Comparison of ENCODE assay signal across 8 mouse cellular contexts in the genomic region with DNA sequence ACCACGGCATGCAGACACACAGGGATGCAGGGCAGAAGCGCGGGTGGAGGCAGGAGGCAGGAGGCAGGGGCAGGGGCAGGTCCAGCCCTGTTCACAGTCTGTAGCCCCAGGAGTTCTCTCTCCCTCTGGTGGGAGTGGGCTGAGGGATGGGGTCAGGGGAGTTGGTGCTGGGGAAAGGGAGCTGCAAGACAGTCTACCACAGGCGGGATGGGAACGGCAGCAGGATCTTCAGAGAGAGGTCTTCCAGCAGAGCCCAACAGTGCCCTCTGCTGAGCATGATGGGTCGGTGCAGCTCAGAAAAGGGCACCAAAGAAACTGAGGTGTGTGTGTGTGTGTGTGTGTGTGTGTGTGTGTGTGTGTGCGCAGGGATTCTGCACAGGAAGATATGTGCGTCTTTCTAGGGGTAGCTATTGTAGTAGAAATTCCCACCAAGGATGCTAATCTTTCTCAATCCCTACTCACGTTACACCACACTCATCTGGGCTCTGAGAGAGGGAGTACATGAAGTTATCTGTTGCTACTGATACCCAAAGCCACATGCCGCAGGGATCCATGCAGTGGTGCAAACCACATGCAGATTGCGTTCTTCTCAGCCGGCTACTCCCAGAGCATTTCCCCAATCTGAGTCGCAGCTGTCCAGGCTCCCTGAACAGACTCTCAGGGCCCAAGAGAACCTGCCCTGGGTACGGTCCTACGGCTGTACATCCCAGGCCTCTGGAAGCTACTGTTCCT.
DNase-seq lines count a peak whose midpoint lies in the region; ATAC-seq and TF ChIP-seq lines count a peak whose summit lies in the region.

No protein-coding gene starts in this region.

- H3K27ac ChIP-seq in ES-E14 (ENCODE audit: insufficient read depth, low read depth, low read length, poor library complexity, severe bottlenecking) = no peak overlapping the region
- no peak overlapping the region for H3K27ac ChIP-seq in forebrain, embryonic 12.5 days

- no peaks in the 10 kb centered on the region for H3K9me3 ChIP-seq in ES-E14 (ENCODE audit: control insufficient read depth, insufficient read depth, low read depth, low read length)
- H3K9me3 ChIP-seq in forebrain, embryonic 12.5 days = no peaks in the 10 kb centered on the region

- peak; percentile 68 for DNase-seq in ES-E14 (ENCODE audit: low read depth, low spot score)
- DNase-seq in brain, adult 2 months (ENCODE audit: low read depth, low spot score) = peak; percentile 93
- DNase-seq in heart, postnatal 25 days (ENCODE audit: low spot score) = peak; percentile 52
- DNase-seq in layer of hippocampus, adult 8-10 months (ENCODE audit: low spot score in 2 of 2) = peak; percentile 65 to 81
- DNase-seq in lung, postnatal 14 days = peak; percentile 78
- DNase-seq in retina, postnatal 1 day = peak; percentile 85
- peak; percentile 69 to 80 for DNase-seq in urinary bladder, postnatal 4 days (ENCODE audit: low spot score in 2 of 2)

- H3K9ac ChIP-seq in ES-E14 (ENCODE audit: insufficient read depth, low read depth, low read length, poor library complexity, severe bottlenecking) = no peak overlapping the region
- no peak overlapping the region for H3K9ac ChIP-seq in forebrain, embryonic 12.5 days

- 59% methylated on average over 15 of the region's 15 CpGs for WGBS in forebrain, embryonic 12.5 days

- peaks cover 0 to 20% of the 10 kb centered on the region in 2 experiments; a peak in 1 of 4 replicates for H3K4me1 ChIP-seq in ES-E14 (ENCODE audit: control insufficient read depth in 2 of 2, insufficient read depth in 2 of 2, low read length in 2 of 2, poor library complexity in 1 of 2)
- H3K4me1 ChIP-seq in forebrain, embryonic 12.5 days = peaks cover 12% of the 10 kb centered on the region

- H3K36me3 ChIP-seq in ES-E14 (ENCODE audit: control insufficient read depth, insufficient read depth, low read length, poor library complexity, severe bottlenecking) = peaks cover 8% of the 10 kb centered on the region; the same call in 1 of the 2 replicates
- H3K36me3 ChIP-seq in forebrain, embryonic 12.5 days (replicated peaks) = no peaks in the 10 kb centered on the region

- H3K4me3 ChIP-seq in ES-E14 (ENCODE audit: insufficient read depth in 1 of 2, low read depth in 1 of 2, low read length in 2 of 2, poor library complexity in 1 of 2, severe bottlenecking in 1 of 2) = no peak overlapping the region
- no peak overlapping the region for H3K4me3 ChIP-seq in forebrain, embryonic 12.5 days (replicated peaks)

- 0 out of 2 replicates have a peak, but pooled peaks cover 8% of the 10 kb centered on the region for H3K27me3 ChIP-seq in forebrain, embryonic 12.5 days

- in situ Hi-C loops in ES-E14 (cut with MboI; ENCODE audit: low sequenced_read_pairs in 2 of 2, unreplicated experiment in 2 of 2) = loop anchor here in 1 of 2 experiments (10.0 kb wide), 1 partner anchor 102 kb away; no protein-coding TSS in a partner anchor

- intact Hi-C loops in heart, postnatal 25 days (cut with DNase I) = loop anchor here (1.0 to 10.0 kb wide), 2 partner anchors 100 to 192 kb away; partner anchors contain the start of gene Hspa2

- ATAC-seq in forebrain, embryonic 12.5 days (ENCODE audit: low FRiP score) = peak; percentile 50; the same call in 1 of the 2 replicates

- no peak overlapping the region for H3K4me2 ChIP-seq in forebrain, embryonic 12.5 days

TF ChIP-seq in ES-E14, 5 proteins besides CTCF, POLR2A, EP300 and RAD21:
- TF ChIP-seq ZC3H11A (IDR thresholded peaks at IDR 0.05; ENCODE audit: borderline replicate concordance, low read depth, low read length) (0 out of 2 replicates have a peak, but pooled peaks have one; percentile 42), HCFC1 (IDR thresholded peaks at IDR 0.05; ENCODE audit: borderline replicate concordance, insufficient read depth, low read length) (0 out of 2 replicates have a peak, but pooled peaks have one; percentile 31), MAFK (IDR thresholded peaks at IDR 0.05; ENCODE audit: insufficient read depth, low read depth, low read length) (no peak)
